Mouse (Mus musculus) bone marrow, adult 2 months (tissue): Measurements from ENCODE around the gene Slc8b1.

Experiments
- CTCF ChIP-seq: fragments of 200-500 bp; IDR thresholded peaks from 2 replicates; pipeline ENCODE4 v1.5.1; 2011; ENCODE audit warnings: low read length, control low read depth; ENCODE audit not compliant: control insufficient read depth, insufficient read depth
- POLR2A ChIP-seq: fragments of 200-500 bp; IDR thresholded peaks from 2 replicates; pipeline ENCODE4 v1.6.1; 2011; ENCODE audit warnings: low read depth, mild to moderate bottlenecking, control low read depth, low read length, borderline replicate concordance; ENCODE audit not compliant: control insufficient read depth

DNA sequence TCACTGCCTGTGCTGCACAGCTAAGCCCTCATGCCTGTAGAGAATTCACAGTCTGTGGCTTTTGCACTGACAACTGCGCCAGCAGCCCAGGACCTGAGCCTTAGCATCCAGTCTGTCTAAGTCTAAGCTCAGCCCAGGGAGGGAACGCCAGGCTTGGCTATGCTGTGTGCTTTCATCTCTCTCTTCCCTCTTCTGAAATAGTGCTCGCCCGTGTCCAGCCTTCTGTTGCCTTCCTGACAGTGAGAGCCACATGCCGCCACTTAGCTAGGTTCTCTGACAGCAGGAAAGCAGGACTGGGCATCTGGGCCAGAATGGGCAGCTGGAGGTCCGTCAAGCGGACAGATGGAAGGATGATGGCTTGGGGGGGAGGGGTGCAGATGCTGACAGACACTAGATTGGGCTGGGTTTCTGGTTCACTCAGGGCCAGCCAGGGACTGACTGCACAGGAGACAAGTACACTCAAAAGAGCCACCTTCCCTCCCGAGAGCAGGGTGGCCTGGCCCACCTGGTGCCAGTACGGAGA is 17.0 kb upstream of the Slc8b1 start:
- TF ChIP-seq CTCF: no peak
- TF ChIP-seq POLR2A: no peak
